Mouse (Mus musculus) lung, postnatal 0 days (tissue): ENCODE measurements around the gene Wnk3.

ENCODE experiments used
- CTCF ChIP-seq: IDR thresholded peaks from 2 replicates; pipeline ENCODE4 v1.5.1; 2016; ENCODE audit warnings: antibody characterized with exemption, mild to moderate bottlenecking
- EP300 ChIP-seq: IDR thresholded peaks from 2 replicates; pipeline ENCODE4 v1.6.1; 2016; ENCODE audit warnings: antibody characterized with exemption, mild to moderate bottlenecking, control low read depth

- no peak for TF ChIP-seq CTCF
- TF ChIP-seq EP300 = no peak
Observed at GRCm38 (mm10) chrX:151337804-151338203, 139.9 kb downstream of the Wnk3 start.
